Mouse (Mus musculus) MEL (cell line): ENCODE data around the gene Prdm10. TPM values are rescaled to one million over a fixed set of nuclear protein-coding genes. Genes with fewer than 3 reads are reported as not detected.

Source experiments
- DNase-seq: peaks from one replicate; pipeline ENCODE4 v3.0.0; 2011; ENCODE audit warnings: low read depth, low spot score
- H3K27ac ChIP-seq: 2 replicates; pipeline ENCODE4 v1.5.1; 2012; ENCODE audit warnings: low read depth, mild to moderate bottlenecking, control low read depth, low read length, moderate library complexity; ENCODE audit not compliant: control insufficient read depth
- H3K27me3 ChIP-seq, 2 experiments: fragments of 150-350 bp in 1 of 2; sonication (generic) in 1 of 2; 2 replicates each; pipeline ENCODE4 v1.6.1; 2012; ENCODE audit warnings: low read length in 2 of 2, mild to moderate bottlenecking in 2 of 2, improper control_type of control experiment in 1 of 2, moderate library complexity in 1 of 2; ENCODE audit not compliant: insufficient read depth in 2 of 2, control insufficient read depth in 1 of 2
- H3K36me3 ChIP-seq, 2 experiments: 2 replicates each; pipeline ENCODE4 v1.6.1; 2012 to 2014; ENCODE audit warnings: low read length in 2 of 2, improper control_type of control experiment in 1 of 2, inconsistent platforms in 1 of 2, mild to moderate bottlenecking in 1 of 2; ENCODE audit not compliant: insufficient read depth in 2 of 2, control insufficient read depth in 1 of 2
- H3K4me1 ChIP-seq, 2 experiments: fragments of 150-350 bp in 1 of 2; sonication (generic) in 1 of 2; 2 replicates each; pipeline ENCODE4 v1.6.1; 2012; ENCODE audit warnings: low read length in 2 of 2, improper control_type of control experiment in 1 of 2, mild to moderate bottlenecking in 1 of 2; ENCODE audit not compliant: insufficient read depth in 2 of 2, control insufficient read depth in 1 of 2
- H3K4me3 ChIP-seq, 2 experiments: fragments of 150-350 bp in 1 of 2; sonication (generic) in 1 of 2; 2 replicates each; pipeline ENCODE4 v1.5.1; 2012; ENCODE audit warnings: low read depth in 2 of 2, low read length in 2 of 2, mild to moderate bottlenecking in 2 of 2, moderate library complexity in 2 of 2, control low read depth in 1 of 2, improper control_type of control experiment in 1 of 2; ENCODE audit not compliant: control insufficient read depth in 1 of 2, insufficient read depth in 1 of 2
- H3K79me2 ChIP-seq: 2 replicates; pipeline ENCODE4 v1.6.1; 2012; ENCODE audit warnings: mild to moderate bottlenecking, low read length, moderate library complexity; ENCODE audit not compliant: control insufficient read depth, poor library complexity, insufficient read depth
- H3K9ac ChIP-seq: 2 replicates; pipeline ENCODE4 v1.6.1; 2012; ENCODE audit warnings: low read depth, mild to moderate bottlenecking, control low read depth, low read length, moderate library complexity; ENCODE audit not compliant: control insufficient read depth, poor library complexity, severe bottlenecking
- H3K9me3 ChIP-seq: fragments of 150-350 bp; sonication (generic); replicated peaks from 2 replicates; pipeline ENCODE4 v1.6.1; 2012; ENCODE audit warnings: mild to moderate bottlenecking, low read length, improper control_type of control experiment, moderate library complexity; ENCODE audit not compliant: insufficient read depth
- BHLHE40 ChIP-seq: IDR thresholded peaks from 2 replicates; pipeline ENCODE4 v1.6.1; 2012; ENCODE audit warnings: low read depth, mild to moderate bottlenecking, inconsistent platforms, low read length, improper control_type of control experiment, borderline replicate concordance
- ELF1 ChIP-seq: IDR thresholded peaks from 2 replicates; pipeline ENCODE4 v1.6.1; 2014; ENCODE audit warnings: low read depth, mild to moderate bottlenecking, inconsistent platforms, low read length, improper control_type of control experiment, moderate library complexity
- EP300 ChIP-seq, 2 experiments: IDR thresholded peaks; 2 replicates each; pipeline ENCODE4 v1.6.1; 2011; ENCODE audit warnings: improper control_type of control experiment in 2 of 2, low read length in 2 of 2, low read depth in 1 of 2, mild to moderate bottlenecking in 1 of 2
- ETS1 ChIP-seq: IDR thresholded peaks from 2 replicates; pipeline ENCODE4 v1.6.1; 2012; ENCODE audit warnings: low read depth, mild to moderate bottlenecking, inconsistent platforms, low read length, improper control_type of control experiment, moderate library complexity
- GABPA ChIP-seq: IDR thresholded peaks from 2 replicates; pipeline ENCODE4 v1.6.1; 2012; ENCODE audit warnings: low read depth, mild to moderate bottlenecking, inconsistent platforms, low read length, improper control_type of control experiment, moderate library complexity
- GATA1 ChIP-seq: IDR thresholded peaks from 2 replicates; pipeline ENCODE4 v1.6.1; 2011; ENCODE audit warnings: low read depth, low read length, improper control_type of control experiment
- HCFC1 ChIP-seq: IDR thresholded peaks from 2 replicates; pipeline ENCODE4 v1.6.1; 2012; ENCODE audit warnings: low read depth, mild to moderate bottlenecking, inconsistent platforms, low read length, improper control_type of control experiment, moderate library complexity
- KAT2A ChIP-seq: conservative IDR thresholded peaks from 2 replicates; pipeline ENCODE4 v1.6.1; 2012; ENCODE audit warnings: low read depth, low read length, improper control_type of control experiment, inconsistent platforms
- MAX ChIP-seq: IDR thresholded peaks from 2 replicates; pipeline ENCODE4 v1.6.1; 2011; ENCODE audit warnings: low read length, improper control_type of control experiment
- MAZ ChIP-seq: IDR thresholded peaks from 2 replicates; pipeline ENCODE4 v1.6.1; 2012; ENCODE audit warnings: low read depth, mild to moderate bottlenecking, inconsistent platforms, low read length, improper control_type of control experiment
- MYB ChIP-seq: IDR thresholded peaks from 2 replicates; pipeline ENCODE4 v1.6.1; 2011; ENCODE audit warnings: mild to moderate bottlenecking, low read depth, low read length, improper control_type of control experiment
- NELFE ChIP-seq: IDR thresholded peaks from 2 replicates; pipeline ENCODE4 v1.6.1; 2011; ENCODE audit warnings: low read depth, low read length, improper control_type of control experiment
- NRF1 ChIP-seq: IDR thresholded peaks from 2 replicates; pipeline ENCODE4 v1.6.1; 2014; ENCODE audit warnings: low read depth, mild to moderate bottlenecking, inconsistent platforms, low read length, improper control_type of control experiment, moderate library complexity; ENCODE audit not compliant: poor library complexity, insufficient read depth, severe bottlenecking
- POLR2A ChIP-seq, 2 experiments: IDR thresholded peaks; 2 replicates each; pipeline ENCODE4 v1.6.1; 2011 to 2012; ENCODE audit warnings: low read length in 2 of 2, mild to moderate bottlenecking in 2 of 2, control low read depth in 1 of 2, improper control_type of control experiment in 1 of 2, low read depth in 1 of 2, moderate library complexity in 1 of 2; ENCODE audit not compliant: control insufficient read depth in 1 of 2, insufficient read depth in 1 of 2, poor library complexity in 1 of 2
- POLR2AphosphoS2 ChIP-seq: IDR thresholded peaks from 2 replicates; pipeline ENCODE4 v1.6.1; 2011; ENCODE audit warnings: low read length, improper control_type of control experiment
- POLR2AphosphoS5 ChIP-seq: IDR thresholded peaks from 2 replicates; pipeline ENCODE4 v1.6.1; 2012; ENCODE audit warnings: low read depth, borderline replicate concordance, mild to moderate bottlenecking, inconsistent platforms, low read length, moderate library complexity, mixed read lengths
- RAD21 ChIP-seq: IDR thresholded peaks from 2 replicates; pipeline ENCODE4 v1.6.1; 2011; ENCODE audit warnings: mild to moderate bottlenecking, low read depth, low read length, improper control_type of control experiment
- TCF12 ChIP-seq: IDR thresholded peaks from 2 replicates; pipeline ENCODE4 v1.6.1; 2014; ENCODE audit warnings: low read depth, mild to moderate bottlenecking, inconsistent platforms, low read length, improper control_type of control experiment, moderate library complexity
- UBTF ChIP-seq: IDR thresholded peaks from 2 replicates; pipeline ENCODE4 v1.6.1; 2012; ENCODE audit warnings: low read depth, mild to moderate bottlenecking, inconsistent platforms, low read length, improper control_type of control experiment, moderate library complexity, borderline replicate concordance; ENCODE audit not compliant: insufficient read depth
- USF1 ChIP-seq: IDR thresholded peaks from 2 replicates; pipeline ENCODE4 v1.6.1; 2014; ENCODE audit warnings: low read depth, mild to moderate bottlenecking, inconsistent platforms, low read length, improper control_type of control experiment, moderate library complexity
- USF2 ChIP-seq, 2 experiments: IDR thresholded peaks; 2 replicates each; pipeline ENCODE4 v1.6.1; 2011 to 2012; ENCODE audit warnings: improper control_type of control experiment in 2 of 2, low read length in 2 of 2, borderline replicate concordance in 1 of 2, inconsistent platforms in 1 of 2, low read depth in 1 of 2, mild to moderate bottlenecking in 1 of 2; ENCODE audit not compliant: insufficient read depth in 1 of 2
- ZC3H11A ChIP-seq: IDR thresholded peaks from 2 replicates; pipeline ENCODE4 v1.6.1; 2012; ENCODE audit warnings: low read depth, mild to moderate bottlenecking, inconsistent platforms, low read length, improper control_type of control experiment
- ZKSCAN1 ChIP-seq: IDR thresholded peaks from 2 replicates; pipeline ENCODE4 v1.6.1; 2012; ENCODE audit warnings: low read depth, mild to moderate bottlenecking, inconsistent platforms, low read length, improper control_type of control experiment, moderate library complexity
- ZMIZ1 ChIP-seq: IDR thresholded peaks from 2 replicates; pipeline ENCODE4 v1.6.1; 2012; ENCODE audit warnings: low read depth, mild to moderate bottlenecking, inconsistent platforms, low read length, improper control_type of control experiment, moderate library complexity
- polyA plus RNA-seq, 2 experiments: library from polyadenylated mRNA; stranded (reverse) in 1 of 2; unstranded in 1 of 2; fragments of >175 nt in 1 of 2; fragments of >200 nt in 1 of 2; gene quantifications; 2 replicates each; pipeline versions ENCODE4 v1.2.1 to v1.2.4; 2012; ENCODE audit warnings: low replicate concordance in 2 of 2, low read depth in 1 of 2; ENCODE audit not compliant: insufficient read length in 2 of 2, insufficient read depth in 1 of 2, missing spikeins in 1 of 2
- total RNA-seq: library from RNA; depleted of rRNA; stranded (reverse); fragments of 300-350 nt; gene quantifications from 2 replicates; pipeline ENCODE4 v1.2.3, GENCODE M21; 2012

Prdm10 gene
- total and polyA plus RNA-seq, 3 experiments: 3.4 to 8.7 TPM; not detected in 1

- TF ChIP-seq GATA1 (no peak), ZMIZ1 (no peak; the same call in 1 of the 2 replicates), HCFC1 (peak; percentile 69)
Observed at GRCm38 (mm10) chr9:31280366-31281010, at the start of gene Prdm10 (continued).

- no peak for DNase-seq
- no peak overlapping the region for H3K27ac ChIP-seq
- no peak overlapping the region for H3K4me3 ChIP-seq
- H3K27me3 ChIP-seq: no peaks in the 10 kb centered on the region
- H3K9ac ChIP-seq: no peak overlapping the region
- TF ChIP-seq BHLHE40: no peak
- TF ChIP-seq MYB: no peak
- TF ChIP-seq ELF1: no peak
- no peak for TF ChIP-seq USF2 (IDR thresholded peaks at IDR 0.05; ENCODE audit: borderline replicate concordance in 1 of 2, insufficient read depth in 1 of 2, low read depth in 1 of 2, low read length in 2 of 2)
- no peak for TF ChIP-seq MAZ
- peak; percentile 34 to 46; a peak in 2 of 4 replicates for TF ChIP-seq EP300 (IDR thresholded peaks at IDR 0.05; ENCODE audit: low read depth in 1 of 2, low read length in 2 of 2)
- TF ChIP-seq TCF12: peak; percentile 9; the same call in 1 of the 2 replicates
- no peak for TF ChIP-seq USF1
- no peak for TF ChIP-seq ETS1
- no peak for TF ChIP-seq POLR2AphosphoS2
- TF ChIP-seq HCFC1: no peak
- TF ChIP-seq NRF1: no peak
- no peak for TF ChIP-seq POLR2AphosphoS5
- no peak for TF ChIP-seq MAX
- H3K4me1 ChIP-seq: peaks cover 7 to 12% of the 10 kb centered on the region in 2 experiments
- H3K36me3 ChIP-seq: peaks cover 0 to 9% of the 10 kb centered on the region in 2 experiments; a peak in 2 of 4 replicates
- no peaks in the 10 kb centered on the region for H3K79me2 ChIP-seq
- H3K9me3 ChIP-seq: no peaks in the 10 kb centered on the region
Observed at GRCm38 (mm10) chr9:31235030-31235429, 45.3 kb upstream of the Prdm10 start.

- no peak overlapping the region for H3K27ac ChIP-seq
- TF ChIP-seq USF1 (no peak), MAZ (no peak), NELFE (no peak), NRF1 (no peak), HCFC1 (no peak), ZMIZ1 (no peak), ZC3H11A (no peak), RAD21 (no peak), MAX (no peak), POLR2A (IDR thresholded peaks at IDR 0.05; ENCODE audit: control insufficient read depth in 1 of 2, insufficient read depth in 1 of 2, low read depth in 1 of 2, low read length in 2 of 2, poor library complexity in 1 of 2) (no peak), GABPA (no peak), KAT2A (no peak), BHLHE40 (no peak), UBTF (no peak), ZKSCAN1 (no peak)
- H3K4me1 ChIP-seq: peaks cover 7 to 11% of the 10 kb centered on the region in 2 experiments
- H3K9ac ChIP-seq: no peak overlapping the region
- H3K9me3 ChIP-seq: no peaks in the 10 kb centered on the region
- no peak overlapping the region for H3K4me3 ChIP-seq
- H3K79me2 ChIP-seq: no peaks in the 10 kb centered on the region
- no peak for DNase-seq
- H3K36me3 ChIP-seq: peaks cover 0 to 9% of the 10 kb centered on the region in 2 experiments; a peak in 2 of 4 replicates
- H3K27me3 ChIP-seq: no peaks in the 10 kb centered on the region
Observed at GRCm38 (mm10) chr9:31235489-31235888, 44.8 kb upstream of the Prdm10 start.
